Mouse (Mus musculus) layer of hippocampus, adult 6 months (tissue): ENCODE results near the gene Zgpat. TPM values are rescaled to one million over a fixed set of nuclear protein-coding genes. Genes with fewer than 3 reads are reported as not detected.

Experiments used
- long read RNA-seq, 2 experiments: library from polyadenylated mRNA; unstranded; transcript quantifications; one replicate each; pipeline ENCODE4 v2.0.0; 2019 to 2020
- polyA plus RNA-seq: library from polyadenylated mRNA; unstranded; fragments of <200 nt; fragmentation: Nextera tagmentation; gene quantifications from 2 replicates; pipeline ENCODE4 v1.2.3, GENCODE M21; 2021

Gene Zgpat
- polyA plus RNA-seq, result 19.8 and 20.5 TPM in 2 replicates
- long read RNA-seq, experiment 1, transcript Zgpat-202 (6 exons, 2,072 nt), result major isoform, 32 of 40 reads
- long read RNA-seq, experiment 1, partial matches to known transcripts, result 2 of 40 reads
- long read RNA-seq, experiment 1, other reads (novel, unspliced or antisense), result 6 of 40 reads
- long read RNA-seq, experiment 2, transcript Zgpat-203 (11 exons, 3,666 nt), result minor isoform, 6 of 230 reads
- long read RNA-seq, experiment 2, transcript Zgpat-202 (6 exons, 2,072 nt), result major isoform, 123 of 230 reads
- long read RNA-seq, experiment 2, partial matches to known transcripts, result 10 of 230 reads
- long read RNA-seq, experiment 2, other reads (novel, unspliced or antisense), result 89 of 230 reads

GRCm38 (mm10) chr2:181364860-181365596 is at the start of gene Zgpat, which contains the start of gene Arfrp1:
Gene Zgpat (plus strand): TSS chr2:181364928.
Gene Arfrp1 (minus strand): TSS chr2:181365404.

GRCm38 (mm10) chr2:181319248-181320102 is 45.3 kb upstream of the Zgpat start, which contains the start of gene Rtel1:
Gene Rtel1 (plus strand): TSS chr2:181319739.

GRCm38 (mm10) chr2:181379778-181380177 is 15.1 kb downstream of the Zgpat start, which contains the start of gene Lime1:
Gene Lime1 (plus strand): TSS chr2:181380078.

Other genes starting within 250 kb of the Zgpat start
- 29.0 and 36.4 TPM in 2 replicates for gene Kcnq2, start 229.6 kb upstream of the Zgpat start, polyA plus RNA-seq
- gene Eef1a2, start 207.9 kb upstream of the Zgpat start, polyA plus RNA-seq, result 211 and 291 TPM in 2 replicates
- gene Ppdpf, start 177.7 kb upstream of the Zgpat start, polyA plus RNA-seq, result 180 and 191 TPM in 2 replicates
- not detected in 2 replicates for gene Ptk6, start 162.1 kb upstream of the Zgpat start, polyA plus RNA-seq
- 0.20 and 0.21 TPM in 2 replicates for gene Srms, start 151.7 kb upstream of the Zgpat start, polyA plus RNA-seq
- 0.40 and 0.74 TPM in 2 replicates for gene Fndc11, start 144.9 kb upstream of the Zgpat start, polyA plus RNA-seq
- 0.21 and 0.25 TPM in 2 replicates for gene Helz2, start 122.9 kb upstream of the Zgpat start, polyA plus RNA-seq
- 2.1 TPM in 2 replicates for gene Gmeb2, start 76.9 kb upstream of the Zgpat start, polyA plus RNA-seq
- gene Stmn3, start 50.4 kb upstream of the Zgpat start, polyA plus RNA-seq, result 1,101 and 1,309 TPM in 2 replicates
- gene Rtel1, start 45.2 kb upstream of the Zgpat start, polyA plus RNA-seq, result 1.5 and 2.6 TPM in 2 replicates
- 52.9 and 56.3 TPM in 2 replicates for gene Arfrp1, start 476 bp downstream of the Zgpat start, polyA plus RNA-seq
- 2.0 and 2.8 TPM in 2 replicates for gene Lime1, start 15.2 kb downstream of the Zgpat start, polyA plus RNA-seq
- 2.8 and 3.0 TPM in 2 replicates for gene Zbtb46, start 94.5 kb downstream of the Zgpat start, polyA plus RNA-seq
- gene Abhd16b, start 128.3 kb downstream of the Zgpat start, polyA plus RNA-seq, result not detected in 2 replicates
- gene Tpd52l2, start 132.2 kb downstream of the Zgpat start, polyA plus RNA-seq, result 92.7 and 98.3 TPM in 2 replicates
- 113 and 124 TPM in 2 replicates for gene Dnajc5, start 155.6 kb downstream of the Zgpat start, polyA plus RNA-seq
- 27.8 and 30.1 TPM in 2 replicates for gene Uckl1, start 220.0 kb downstream of the Zgpat start, polyA plus RNA-seq
- gene Prpf6, start 226.9 kb downstream of the Zgpat start, polyA plus RNA-seq, result 51.0 and 58.7 TPM in 2 replicates
- gene Zfp512b, start 227.9 kb downstream of the Zgpat start, polyA plus RNA-seq, result 8.0 and 8.6 TPM in 2 replicates
- gene Samd10, start 234.3 kb downstream of the Zgpat start, polyA plus RNA-seq, result 13.9 and 18.8 TPM in 2 replicates